In genomic region chr14:78528461-78529425, GRCm38 (mm10) we compare ENCODE assay signal across 12 mouse cellular contexts. TPM values are rescaled to one million over a fixed set of nuclear protein-coding genes. Genes with fewer than 3 reads are reported as not detected.
A peak's percentile ranks its signal among the peaks of the same experiment; 100 is the strongest.
DNase-seq lines count a peak whose midpoint lies in the region; ATAC-seq lines count a peak whose summit lies in the region.
"Had no signal": no experiment of that assay in that cellular context is flagged by ENCODE, and none has a peak within 500 bp of the region (broad histone marks: within the 10 kb centered on the region; RNA-seq: fewer than 3 reads in every experiment).

No protein-coding gene starts in this region.

- peak; percentile 86 for DNase-seq in heart, adult 11 months
- no peak for DNase-seq in heart, postnatal 14 days
- DNase-seq in kidney, adult 18-20 months: no peak
- DNase-seq in kidney, postnatal 10 days: peak; percentile 47
- peak; percentile 43 for DNase-seq in lung, postnatal 36 days
- no peak for DNase-seq in Muller cell, postnatal 12 days (ENCODE audit: inconsistent ontology term)
- DNase-seq: adrenal gland, postnatal 36 days; cerebellum, adult 11 months; right cerebral cortex, postnatal 25 days had no signal

- intact Hi-C loops in heart, postnatal 14 days (cut with DNase I): no loop called here

- no peaks in the 10 kb centered on the region for H3K27me3 ChIP-seq in kidney, embryonic 16.5 days (ENCODE audit: insufficient read depth, low read length)
- no peaks in the 10 kb centered on the region for H3K27me3 ChIP-seq in hindbrain, embryonic 13.5 days

- H3K9ac ChIP-seq in kidney, embryonic 16.5 days (replicated peaks; ENCODE audit: low read length): no peak overlapping the region
- no peak overlapping the region for H3K9ac ChIP-seq in hindbrain, embryonic 13.5 days

- H3K4me1 ChIP-seq in kidney, embryonic 16.5 days (ENCODE audit: insufficient read depth, low read length): peaks cover 54% of the 10 kb centered on the region
- H3K4me1 ChIP-seq in hindbrain, embryonic 13.5 days (replicated peaks): peaks cover 53% of the 10 kb centered on the region

- peak overlapping the region; percentile 78 for H3K27ac ChIP-seq in kidney, embryonic 16.5 days (ENCODE audit: low read length)
- no peak overlapping the region for H3K27ac ChIP-seq in hindbrain, embryonic 13.5 days

- peak; percentile 29; the same call in 1 of the 2 replicates for ATAC-seq in kidney, embryonic 16.5 days (ENCODE audit: low FRiP score, low TSS enrichment)
- ATAC-seq in hindbrain, embryonic 13.5 days (ENCODE audit: low FRiP score): no peak

- H3K9me3 ChIP-seq in kidney, embryonic 16.5 days (ENCODE audit: low read length): no peaks in the 10 kb centered on the region
- no peaks in the 10 kb centered on the region for H3K9me3 ChIP-seq in hindbrain, embryonic 13.5 days

- H3K4me2 ChIP-seq in kidney, embryonic 16.5 days (replicated peaks; ENCODE audit: low read depth, low read length): peak overlapping the region; percentile 11; the same call in 1 of the 2 replicates
- no peak overlapping the region for H3K4me2 ChIP-seq in hindbrain, embryonic 13.5 days

- H3K4me3 ChIP-seq in kidney, embryonic 16.5 days (ENCODE audit: low read length): no peak overlapping the region
- H3K4me3 ChIP-seq in hindbrain, embryonic 13.5 days: no peak overlapping the region
- H3K4me3 ChIP-seq: myocyte had no signal

- WGBS in kidney, embryonic 16.5 days: 43% methylated on average over 8 of the region's 8 CpGs
- WGBS in hindbrain, embryonic 13.5 days: 92% methylated on average over 8 of the region's 8 CpGs

- no peaks in the 10 kb centered on the region for H3K36me3 ChIP-seq in kidney, embryonic 16.5 days (ENCODE audit: insufficient read depth, low read length)
- no peaks in the 10 kb centered on the region for H3K36me3 ChIP-seq in hindbrain, embryonic 13.5 days

RNA-seq across cellular contexts. Expression of gene Akap11, which starts 7.9 kb away (rescaled TPM):
- 10 to 100 TPM; 29.9 to 31.8 TPM for total RNA-seq in heart, postnatal 14 days (2021)
- 18.6 and 21.2 TPM in 2 replicates for polyA plus RNA-seq in kidney, embryonic 16.5 days (2015; fragmentation: Nextera tagmentation; extraction: Ambion mirVana)
- 37.8 and 40.5 TPM in 2 replicates for polyA plus RNA-seq in hindbrain, embryonic 13.5 days (2015; fragmentation: Nextera tagmentation; extraction: Ambion mirVana)

Comparison
In these comparisons a context has a peak if more than half of its experiments do, and no peak if none do; other contexts are left out.
1. DNase-seq: peak in heart, adult 11 months (single experiment), kidney, postnatal 10 days (single experiment) and lung, postnatal 36 days (single experiment); none in heart, postnatal 14 days (0 of 2), kidney, adult 18-20 months (single experiment) and Muller cell, postnatal 12 days (single experiment).